Comparison of ENCODE assay signal across 8 mouse cellular contexts in the genomic region with DNA sequence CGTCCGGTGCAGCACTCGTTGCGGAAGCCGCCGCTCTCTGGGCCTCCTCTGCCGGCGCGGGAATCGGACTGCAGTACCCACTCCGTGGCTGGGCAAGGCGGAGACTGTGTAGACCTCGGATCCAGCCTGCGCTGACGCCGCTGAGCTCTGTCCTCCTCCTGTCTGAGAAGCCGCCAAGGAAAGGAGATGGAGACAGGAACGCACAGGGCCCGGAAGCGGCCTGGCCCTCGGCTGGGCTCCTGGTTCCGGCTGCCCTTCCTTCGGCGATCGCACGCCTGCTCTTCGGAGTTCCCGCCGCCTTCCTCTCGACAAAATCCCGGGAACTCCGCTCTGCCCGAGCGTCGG. TPM values are rescaled to one million over a fixed set of nuclear protein-coding genes. Genes with fewer than 3 reads are reported as not detected.
DNase-seq lines count a peak whose midpoint lies in the region; ATAC-seq and TF ChIP-seq lines count a peak whose summit lies in the region.

No protein-coding gene starts in this region.

- peak overlapping the region; percentile 98 for H3K9ac ChIP-seq in forebrain, embryonic 11.5 days (ENCODE audit: low read length)
- peak overlapping the region; percentile 99 for H3K9ac ChIP-seq in liver, embryonic 13.5 days
- H3K9ac ChIP-seq in stomach, embryonic 15.5 days, result peak overlapping the region; percentile 89

- under 1% methylated on average over 35 of the region's 35 CpGs for WGBS in spleen, adult 2 months
- 0% methylated on average over 35 of the region's 35 CpGs for WGBS in forebrain, embryonic 11.5 days
- WGBS in liver, embryonic 13.5 days (ENCODE audit: insufficient replicate concordance), result under 1% methylated on average over 35 of the region's 35 CpGs
- under 1% methylated on average over 35 of the region's 35 CpGs for whole genome bisulfite sequencing in stomach, embryonic 15.5 days

- H3K9me3 ChIP-seq in forebrain, embryonic 11.5 days (ENCODE audit: control insufficient read depth, low read length), result no peaks in the 10 kb centered on the region
- H3K9me3 ChIP-seq in liver, embryonic 13.5 days (replicated peaks), result no peaks in the 10 kb centered on the region
- no peaks in the 10 kb centered on the region for H3K9me3 ChIP-seq in stomach, embryonic 15.5 days

- no peak for ATAC-seq in forebrain, embryonic 11.5 days (replicated peaks; ENCODE audit: low FRiP score)
- ATAC-seq in liver, embryonic 13.5 days (ENCODE audit: low read depth), result no peak
- ATAC-seq in stomach, embryonic 15.5 days (ENCODE audit: insufficient read depth, low FRiP score, low read depth), result no peak

- H3K4me1 ChIP-seq in spleen, adult 2 months (ENCODE audit: control insufficient read depth, insufficient read depth, insufficient read length), result no peaks in the 10 kb centered on the region
- H3K4me1 ChIP-seq in forebrain, embryonic 11.5 days (replicated peaks; ENCODE audit: control insufficient read depth, insufficient read depth, low read length), result peaks cover 27% of the 10 kb centered on the region
- peaks cover 46% of the 10 kb centered on the region for H3K4me1 ChIP-seq in liver, embryonic 13.5 days (replicated peaks)
- peaks cover 15% of the 10 kb centered on the region for H3K4me1 ChIP-seq in stomach, embryonic 15.5 days

- TF ChIP-seq POLR2A in spleen, adult 2 months (IDR thresholded peaks at IDR 0.05; ENCODE audit: low read depth, low read length), result no peak

- DNase-seq in spleen, adult 2 months (ENCODE audit: low read depth in 1 of 2, low spot score in 2 of 2), result no peak
- no peak for DNase-seq in spleen, postnatal 36 days (ENCODE audit: low spot score in 2 of 2)
- no peak for DNase-seq in forebrain, embryonic 11.5 days (ENCODE audit: low spot score)
- no peak for DNase-seq in liver, embryonic 13.5 days
- no peak for DNase-seq in thymus, postnatal 25 days
- no peak for DNase-seq in frontal cortex, postnatal 36 days (ENCODE audit: low spot score in 2 of 2)
- DNase-seq in layer of hippocampus, adult 9-10 months (ENCODE audit: low spot score), result no peak

- H3K27me3 ChIP-seq in spleen, adult 2 months (ENCODE audit: control insufficient read depth, insufficient read depth, low read length), result no peaks in the 10 kb centered on the region
- H3K27me3 ChIP-seq in forebrain, embryonic 11.5 days (ENCODE audit: control insufficient read depth, insufficient read depth, low read length), result no peaks in the 10 kb centered on the region
- no peaks in the 10 kb centered on the region for H3K27me3 ChIP-seq in liver, embryonic 13.5 days
- H3K27me3 ChIP-seq in stomach, embryonic 15.5 days (replicated peaks), result no peaks in the 10 kb centered on the region

- TF ChIP-seq CTCF in spleen, adult 2 months (IDR thresholded peaks at IDR 0.05; ENCODE audit: extremely low read depth, insufficient read depth, insufficient read length, insufficient replicate concordance), result no peak

- peaks cover 9% of the 10 kb centered on the region for H3K36me3 ChIP-seq in spleen, adult 2 months (ENCODE audit: control insufficient read depth, insufficient read depth, low read length)
- H3K36me3 ChIP-seq in forebrain, embryonic 11.5 days (ENCODE audit: control insufficient read depth, insufficient read depth, low read length), result no peaks in the 10 kb centered on the region; the same call in 1 of the 2 replicates
- H3K36me3 ChIP-seq in liver, embryonic 13.5 days, result peaks cover 41% of the 10 kb centered on the region
- H3K36me3 ChIP-seq in stomach, embryonic 15.5 days, result peaks cover 4% of the 10 kb centered on the region; the same call in 1 of the 2 replicates

- peak overlapping the region; percentile 99 for H3K4me2 ChIP-seq in forebrain, embryonic 11.5 days (ENCODE audit: low read depth, low read length, severe bottlenecking)
- H3K4me2 ChIP-seq in liver, embryonic 13.5 days, result peak overlapping the region; percentile 92
- peak overlapping the region; percentile 91 for H3K4me2 ChIP-seq in stomach, embryonic 15.5 days

- peak overlapping the region; percentile 99 for H3K27ac ChIP-seq in spleen, adult 2 months (ENCODE audit: insufficient read depth, low read length)
- peak overlapping the region; percentile 93 for H3K27ac ChIP-seq in forebrain, embryonic 11.5 days (ENCODE audit: low read depth, low read length)
- H3K27ac ChIP-seq in liver, embryonic 13.5 days, result peak overlapping the region; percentile 98
- peak overlapping the region; percentile 97 for H3K27ac ChIP-seq in stomach, embryonic 15.5 days

- peak overlapping the region; percentile 93 for H3K4me3 ChIP-seq in spleen, adult 2 months (ENCODE audit: extremely low read depth, insufficient read depth, insufficient read length)
- H3K4me3 ChIP-seq in forebrain, embryonic 11.5 days (ENCODE audit: low read depth, low read length), result peak overlapping the region; percentile 96
- H3K4me3 ChIP-seq in liver, embryonic 13.5 days (replicated peaks), result peak overlapping the region; percentile 99
- peak overlapping the region; percentile 84 for H3K4me3 ChIP-seq in stomach, embryonic 15.5 days (replicated peaks)

RNA-seq across cellular contexts. Expression of a gene that starts 0.6 kb away (rescaled TPM):
- polyA plus RNA-seq in spleen, adult 2 months (2012; rRNA removed), result 19.7 and 26.6 TPM in 2 replicates
- polyA plus RNA-seq in forebrain, embryonic 11.5 days (2014; fragmentation: Nextera tagmentation; extraction: Ambion mirVana), result 62.8 and 69.7 TPM in 2 replicates
- 35.8 and 49.1 TPM in 2 replicates for polyA plus RNA-seq in liver, embryonic 13.5 days (2015; fragmentation: Nextera tagmentation; extraction: Ambion mirVana)
- polyA plus RNA-seq in stomach, embryonic 15.5 days (2015; fragmentation: Nextera tagmentation; extraction: Ambion mirVana), result 39.3 and 47.8 TPM in 2 replicates

RNA-seq across cellular contexts. Expression of a gene that starts 32.5 kb away (rescaled TPM):
- polyA plus RNA-seq in spleen, adult 2 months (2012; rRNA removed), result 26.0 and 31.1 TPM in 2 replicates
- polyA plus RNA-seq in forebrain, embryonic 11.5 days (2014; fragmentation: Nextera tagmentation; extraction: Ambion mirVana), result 16.2 and 18.8 TPM in 2 replicates
- polyA plus RNA-seq in liver, embryonic 13.5 days (2015; fragmentation: Nextera tagmentation; extraction: Ambion mirVana), result 1.9 TPM in 2 replicates
- polyA plus RNA-seq in stomach, embryonic 15.5 days (2015; fragmentation: Nextera tagmentation; extraction: Ambion mirVana), result 16.5 and 17.4 TPM in 2 replicates
